Comparison of ENCODE assay signal across 9 mouse cellular contexts in the genomic region with DNA sequence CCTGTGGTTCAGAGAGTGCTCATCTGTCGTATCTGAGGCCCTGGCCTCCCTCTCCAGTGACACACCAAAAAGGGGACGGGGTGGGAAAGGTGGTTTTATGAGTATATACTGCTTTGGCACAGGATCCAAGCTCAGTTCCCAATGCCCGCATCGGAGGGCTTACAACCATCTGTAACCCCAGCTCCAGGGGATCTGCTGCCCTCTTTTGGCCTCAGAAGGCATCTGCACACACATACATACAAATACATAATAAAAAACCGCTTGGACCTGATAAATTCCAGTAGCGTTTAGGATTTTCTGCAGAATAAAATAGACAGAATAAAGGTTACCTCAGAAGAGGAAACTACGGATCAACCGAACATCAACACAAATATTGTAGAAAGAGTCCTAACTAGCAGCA. TPM values are rescaled to one million over a fixed set of nuclear protein-coding genes. Genes with fewer than 3 reads are reported as not detected.
A peak's percentile ranks its signal among the peaks of the same experiment; 100 is the strongest.
DNase-seq lines count a peak whose midpoint lies in the region; ATAC-seq lines count a peak whose summit lies in the region.
"Had no signal": no experiment of that assay in that cellular context is flagged by ENCODE, and none has a peak within 500 bp of the region (broad histone marks: within the 10 kb centered on the region; RNA-seq: fewer than 3 reads in every experiment).

No protein-coding gene starts in this region.

- 0 out of 2 replicates have a peak overlapping the region, but pooled peaks have one; percentile 53 for H3K27ac ChIP-seq in heart, embryonic 13.5 days (replicated peaks)
- no peak overlapping the region for H3K27ac ChIP-seq in midbrain, embryonic 14.5 days (replicated peaks; ENCODE audit: low read depth, low read length)
- no peak overlapping the region for H3K27ac ChIP-seq in midbrain, embryonic 15.5 days

- DNase-seq in heart, adult 18-20 months: no peak
- peak; percentile 19 for DNase-seq in midbrain, embryonic 14.5 days
- peak; percentile 56 for DNase-seq in embryo, embryonic 11 days
- DNase-seq in splenic B cell, adult 2 months (ENCODE audit: low read depth, low spot score): peak; percentile 18
- no peak for DNase-seq in ovary, postnatal 10 days (ENCODE audit: low spot score)
- DNase-seq in right cerebral cortex, adult 18-20 months: no peak

- 77% methylated on average over 8 of the region's 8 CpGs for WGBS in heart, embryonic 13.5 days
- 87% methylated on average over 8 of the region's 8 CpGs for WGBS in midbrain, embryonic 14.5 days
- 89% methylated on average over 8 of the region's 8 CpGs for WGBS in midbrain, embryonic 15.5 days

- no peak overlapping the region for H3K9ac ChIP-seq in heart, embryonic 13.5 days
- H3K9ac ChIP-seq in midbrain, embryonic 14.5 days (replicated peaks; ENCODE audit: low read length): no peak overlapping the region
- no peak overlapping the region for H3K9ac ChIP-seq in midbrain, embryonic 15.5 days

- peaks cover 50% of the 10 kb centered on the region for H3K4me1 ChIP-seq in heart, embryonic 13.5 days
- no peaks in the 10 kb centered on the region for H3K4me1 ChIP-seq in midbrain, embryonic 14.5 days (ENCODE audit: control insufficient read depth, insufficient read depth, low read length)
- H3K4me1 ChIP-seq in midbrain, embryonic 15.5 days: peaks cover 7% of the 10 kb centered on the region; the same call in 1 of the 2 replicates

- ATAC-seq in heart, embryonic 13.5 days (ENCODE audit: extremely low read depth, insufficient number of reproducible peaks, low FRiP score, low TSS enrichment): no peak
- no peak for ATAC-seq in midbrain, embryonic 14.5 days (ENCODE audit: low FRiP score, low TSS enrichment)
- no peak for ATAC-seq in midbrain, embryonic 15.5 days (replicated peaks)
- ATAC-seq: Patski had no signal

- H3K4me3 ChIP-seq in heart, embryonic 13.5 days: no peak overlapping the region
- H3K4me3 ChIP-seq in midbrain, embryonic 14.5 days (replicated peaks; ENCODE audit: low read depth, low read length): no peak overlapping the region
- no peak overlapping the region for H3K4me3 ChIP-seq in midbrain, embryonic 15.5 days

- no peaks in the 10 kb centered on the region for H3K27me3 ChIP-seq in heart, embryonic 13.5 days (replicated peaks)
- H3K27me3 ChIP-seq in midbrain, embryonic 14.5 days (ENCODE audit: control insufficient read depth, insufficient read depth, low read length): no peaks in the 10 kb centered on the region
- H3K27me3 ChIP-seq in midbrain, embryonic 15.5 days (replicated peaks): no peaks in the 10 kb centered on the region
- no peaks in the 10 kb centered on the region for H3K27me3 ChIP-seq in splenic B cell, adult 2 months (ENCODE audit: control insufficient read depth, insufficient read depth, low read length, poor library complexity, severe bottlenecking)
- H3K27me3 ChIP-seq: Patski had no signal

- no peak overlapping the region for H3K4me2 ChIP-seq in heart, embryonic 13.5 days
- H3K4me2 ChIP-seq in midbrain, embryonic 14.5 days (ENCODE audit: low read length): no peak overlapping the region
- no peak overlapping the region for H3K4me2 ChIP-seq in midbrain, embryonic 15.5 days

- no peaks in the 10 kb centered on the region for H3K9me3 ChIP-seq in heart, embryonic 13.5 days
- H3K9me3 ChIP-seq in midbrain, embryonic 14.5 days (ENCODE audit: control insufficient read depth, low read length): no peaks in the 10 kb centered on the region
- H3K9me3 ChIP-seq in midbrain, embryonic 15.5 days: no peaks in the 10 kb centered on the region

- no peaks in the 10 kb centered on the region for H3K36me3 ChIP-seq in heart, embryonic 13.5 days
- H3K36me3 ChIP-seq in midbrain, embryonic 14.5 days (ENCODE audit: control insufficient read depth, insufficient read depth, low read length): 0 out of 2 replicates have a peak, but pooled peaks cover 3% of the 10 kb centered on the region
- H3K36me3 ChIP-seq in midbrain, embryonic 15.5 days (replicated peaks): 0 out of 2 replicates have a peak, but pooled peaks cover 3% of the 10 kb centered on the region
- H3K36me3 ChIP-seq in splenic B cell, adult 2 months (ENCODE audit: control insufficient read depth, insufficient read depth, low read length, poor library complexity, severe bottlenecking): no peaks in the 10 kb centered on the region

RNA-seq across cellular contexts. Expression of a gene that starts 29.5 kb away (rescaled TPM):
- polyA plus RNA-seq in heart, embryonic 13.5 days (2015; fragmentation: Nextera tagmentation; extraction: Ambion mirVana): 63.2 and 71.1 TPM in 2 replicates
- 10 to 100 TPM; 19.2 to 20.3 TPM for total RNA-seq in heart, adult 18-20 months (2021)
- 74.1 and 85.6 TPM in 2 replicates for polyA plus RNA-seq in midbrain, embryonic 14.5 days (2014; fragmentation: Nextera tagmentation; extraction: Ambion mirVana)
- 78.5 and 87.4 TPM in 2 replicates for polyA plus RNA-seq in midbrain, embryonic 15.5 days (2015; fragmentation: Nextera tagmentation; extraction: Ambion mirVana)

RNA-seq across cellular contexts. Expression of a gene that starts 56.7 kb away (rescaled TPM):
- 10.1 and 10.2 TPM in 2 replicates for polyA plus RNA-seq in heart, embryonic 13.5 days (2015; fragmentation: Nextera tagmentation; extraction: Ambion mirVana)
- total RNA-seq in heart, adult 18-20 months (2021): 10 to 100 TPM; 48.6 to 50.2 TPM
- 14.3 and 15.4 TPM in 2 replicates for polyA plus RNA-seq in midbrain, embryonic 14.5 days (2014; fragmentation: Nextera tagmentation; extraction: Ambion mirVana)
- polyA plus RNA-seq in midbrain, embryonic 15.5 days (2015; fragmentation: Nextera tagmentation; extraction: Ambion mirVana): 10.1 and 10.8 TPM in 2 replicates

Comparison
In these comparisons a context has a peak if more than half of its experiments do, and no peak if none do; other contexts are left out.
1. DNase-seq: peak in midbrain, embryonic 14.5 days (single experiment), embryo, embryonic 11 days (single experiment) and splenic B cell, adult 2 months (single experiment); none in heart, adult 18-20 months (0 of 2), ovary, postnatal 10 days (single experiment) and right cerebral cortex, adult 18-20 months (single experiment).